Mouse (Mus musculus) brown adipose tissue, adult 24 weeks (tissue): ENCODE results near the gene Plch1. TPM values are rescaled to one million over a fixed set of nuclear protein-coding genes. Genes with fewer than 3 reads are reported as not detected.

ENCODE experiments used
- H3K27ac ChIP-seq: fragments of 200-500 bp; replicated peaks from 2 replicates; pipeline ENCODE4 v1.5.1; 2012; ENCODE audit warnings: low read depth, mild to moderate bottlenecking, low read length
- H3K4me1 ChIP-seq: fragments of 200-500 bp; 2 replicates; pipeline ENCODE4 v1.6.1; 2012; ENCODE audit warnings: low read length, mixed read lengths; ENCODE audit not compliant: control insufficient read depth, insufficient read depth, insufficient read length
- H3K4me3 ChIP-seq: fragments of 200-500 bp; 2 replicates; pipeline ENCODE4 v1.5.1; 2012; ENCODE audit warnings: low read depth, mild to moderate bottlenecking, low read length, moderate library complexity; ENCODE audit not compliant: insufficient read depth
- polyA plus RNA-seq: library from polyadenylated mRNA; stranded (reverse); fragments of >200 nt; gene quantifications from 2 replicates; pipeline ENCODE4 v1.2.4, GENCODE M21; 2012; ENCODE audit not compliant: missing spikeins, insufficient read depth, insufficient read length

Gene Plch1
- polyA plus RNA-seq, 1 experiment = not detected

DNA sequence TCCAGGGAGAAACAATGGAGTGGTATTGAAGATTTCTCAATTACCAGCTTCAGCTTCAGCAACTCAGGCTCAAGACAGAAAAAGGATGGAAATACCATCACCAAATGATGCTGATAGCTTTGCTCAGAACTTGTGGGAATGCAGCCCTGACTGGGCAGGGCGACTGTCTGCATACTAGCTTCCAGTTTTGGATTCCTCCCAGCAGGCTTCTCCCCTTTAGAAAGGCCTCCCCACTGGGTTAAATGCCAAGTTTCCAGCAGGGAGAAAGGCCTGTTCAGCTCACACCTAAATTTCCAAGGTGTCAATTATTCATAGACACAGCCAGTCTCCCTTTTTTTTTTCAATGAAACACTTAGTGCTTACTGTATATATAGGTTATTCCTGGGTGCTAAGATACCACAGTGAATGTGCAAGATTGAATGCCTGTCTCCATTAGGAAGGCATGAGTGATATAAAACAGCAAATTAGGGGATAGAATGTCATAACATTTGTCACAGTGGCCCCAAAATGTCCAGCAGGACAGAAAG is 75.3 kb downstream of the Plch1 start:
- H3K4me3 ChIP-seq = no peak overlapping the region
- no peak overlapping the region for H3K27ac ChIP-seq
- no peaks in the 10 kb centered on the region for H3K4me1 ChIP-seq

DNA sequence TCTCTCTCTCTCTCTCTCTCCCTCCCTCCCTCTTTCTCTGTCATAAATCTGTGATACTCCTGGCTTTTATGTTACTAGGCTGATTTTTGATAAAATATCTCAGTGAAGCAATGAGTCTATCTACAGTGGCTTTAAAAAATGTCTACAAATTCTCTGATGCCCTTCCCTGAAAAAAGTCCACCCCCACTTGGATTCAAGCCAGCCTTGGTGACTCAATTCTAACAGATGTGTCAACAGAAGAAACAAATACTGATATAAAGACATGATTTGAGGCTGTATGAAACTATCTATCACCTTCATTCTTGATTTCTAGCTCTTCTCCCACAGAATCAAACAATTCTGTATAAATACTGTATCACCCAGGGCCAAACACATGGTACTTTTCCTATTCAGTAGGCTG is 76.6 kb downstream of the Plch1 start:
- Histone ChIP-seq H3K27ac (no peak overlapping the region), H3K4me1 (no peaks in the 10 kb centered on the region), H3K4me3 (no peak overlapping the region)

DNA sequence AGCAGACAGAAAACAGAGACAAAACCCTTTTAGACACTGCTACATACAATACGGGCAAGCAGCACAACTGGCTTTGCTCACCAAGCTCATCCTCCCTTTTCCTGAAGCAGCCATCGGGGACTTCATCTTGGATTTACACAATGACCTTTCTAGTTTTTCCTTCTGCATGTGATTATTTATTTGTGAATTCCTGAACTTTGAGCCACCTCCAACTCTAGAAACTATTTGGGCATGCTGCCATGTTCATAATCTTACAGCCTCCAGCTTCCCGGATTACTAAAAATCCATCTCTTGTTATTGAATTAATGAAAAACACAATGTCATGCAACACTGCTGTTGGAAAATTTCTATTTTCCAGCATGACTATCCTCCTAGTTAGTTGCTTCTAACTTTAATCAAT is 84.1 kb downstream of the Plch1 start:
- H3K27ac ChIP-seq = no peak overlapping the region
- H3K4me1 ChIP-seq = no peaks in the 10 kb centered on the region
- H3K4me3 ChIP-seq = no peak overlapping the region

DNA sequence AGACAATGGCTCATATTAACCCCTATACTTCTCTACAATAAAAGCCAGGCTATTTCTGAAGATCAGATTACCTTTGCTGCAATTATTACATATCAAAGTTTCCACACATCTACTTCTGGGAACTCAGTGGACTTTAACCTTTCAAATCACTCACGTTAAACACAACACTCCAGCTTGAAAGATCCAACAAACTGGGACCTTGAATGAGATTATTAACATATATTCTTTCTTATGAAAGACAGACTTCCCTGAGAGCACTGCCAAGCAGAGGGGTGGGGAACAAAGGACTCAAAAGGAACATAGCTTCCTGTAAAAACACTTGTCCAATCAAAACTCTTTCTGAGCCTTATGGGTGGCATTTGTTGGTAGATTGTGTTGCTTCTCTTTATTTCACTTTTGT is 85.1 kb downstream of the Plch1 start:
- H3K4me3 ChIP-seq = no peak overlapping the region
- H3K27ac ChIP-seq = no peak overlapping the region
- no peaks in the 10 kb centered on the region for H3K4me1 ChIP-seq

DNA sequence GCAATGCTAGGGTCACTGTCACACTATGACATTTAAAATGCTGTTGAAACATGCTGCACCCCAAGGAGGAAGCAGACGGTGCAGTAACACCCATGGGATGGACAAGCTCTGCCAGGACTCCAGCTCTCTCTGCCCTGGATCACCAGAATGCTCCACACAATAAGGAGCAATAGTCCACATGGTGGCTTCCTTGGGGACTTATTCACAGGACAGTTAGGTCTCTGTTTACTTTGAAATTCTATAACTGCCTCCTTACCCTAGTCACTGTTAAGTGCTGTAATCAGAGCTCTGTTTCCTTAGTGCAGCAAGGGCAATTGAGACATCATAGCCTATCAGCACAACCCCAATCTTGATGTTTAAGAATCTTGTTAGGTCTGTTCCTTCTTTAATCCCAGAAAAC is 92.4 kb downstream of the Plch1 start:
- Histone ChIP-seq H3K27ac (no peak overlapping the region), H3K4me1 (no peaks in the 10 kb centered on the region)

DNA sequence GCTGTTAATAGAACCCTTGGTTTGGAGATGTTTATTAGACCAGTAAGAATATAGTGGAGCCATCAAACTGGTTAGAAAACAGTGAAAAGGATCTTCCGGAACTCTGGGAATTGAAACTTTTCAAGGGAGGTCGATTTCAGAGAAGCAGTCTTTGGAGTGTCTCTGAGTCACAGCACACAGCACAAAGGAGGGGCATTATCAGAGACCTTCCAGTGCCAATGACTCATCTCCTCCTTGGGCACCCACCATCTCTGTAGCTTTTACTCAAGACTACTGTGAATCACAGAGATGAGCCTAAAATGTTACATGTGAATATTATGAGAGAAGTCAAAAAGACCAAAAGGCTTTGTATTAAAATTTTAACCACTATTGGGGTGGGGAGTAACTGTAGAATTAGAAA is 93.8 kb downstream of the Plch1 start:
- Histone ChIP-seq H3K4me1 (no peaks in the 10 kb centered on the region), H3K27ac (no peak overlapping the region), H3K4me3 (no peak overlapping the region)

More for the DNA sequence above, 92.4 kb downstream of the Plch1 start:
- H3K4me3 ChIP-seq = no peak overlapping the region

DNA sequence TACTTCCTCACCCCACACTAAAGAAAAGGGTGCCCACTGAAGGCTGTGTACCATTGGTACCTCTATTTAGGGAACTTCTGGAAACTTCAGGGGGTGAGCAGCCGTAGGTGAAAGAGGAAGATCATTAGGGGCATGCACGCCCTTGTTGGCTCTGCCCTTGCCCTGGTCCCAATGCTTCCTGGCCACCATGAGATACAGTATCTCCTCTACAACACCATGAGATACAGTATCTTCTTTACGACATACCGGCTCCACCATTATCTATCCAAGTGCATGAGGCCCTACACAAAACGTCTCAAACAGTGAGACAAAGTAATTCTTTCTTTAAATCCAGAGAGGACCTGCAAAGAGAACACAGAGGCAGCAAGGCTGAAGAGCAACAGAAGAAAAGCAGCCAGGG is 98.6 kb downstream of the Plch1 start:
- Histone ChIP-seq H3K4me1 (no peaks in the 10 kb centered on the region), H3K4me3 (no peak overlapping the region), H3K27ac (no peak overlapping the region)

DNA sequence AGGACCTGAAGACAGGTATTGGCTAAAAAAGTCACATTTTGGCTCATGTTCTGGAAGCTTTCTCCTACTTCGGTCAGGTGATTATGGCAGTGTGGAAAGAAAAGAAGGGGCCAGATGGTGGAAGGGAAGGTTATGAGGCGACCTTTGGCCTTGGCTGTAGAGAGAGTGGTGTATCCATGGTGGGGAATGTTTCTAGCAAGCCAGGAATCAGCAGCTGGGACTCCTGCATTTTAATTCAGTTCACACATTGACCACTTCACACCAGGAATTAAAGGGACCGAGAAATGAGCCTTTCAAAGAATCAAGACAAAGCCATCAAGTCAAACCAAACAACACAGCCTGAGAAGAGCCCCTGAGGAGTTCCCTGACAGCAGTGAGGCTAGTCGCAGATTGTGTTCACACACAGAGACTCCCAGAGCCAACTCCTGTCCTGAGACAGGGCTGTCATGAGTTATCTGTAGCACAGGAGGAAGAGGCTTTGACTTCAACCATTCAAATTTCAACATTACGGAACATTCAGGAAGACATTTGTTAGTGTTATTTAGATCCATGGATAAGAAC is 112.4 kb downstream of the Plch1 start:
- Histone ChIP-seq H3K4me1 (no peaks in the 10 kb centered on the region), H3K4me3 (no peak overlapping the region), H3K27ac (no peak overlapping the region)

DNA sequence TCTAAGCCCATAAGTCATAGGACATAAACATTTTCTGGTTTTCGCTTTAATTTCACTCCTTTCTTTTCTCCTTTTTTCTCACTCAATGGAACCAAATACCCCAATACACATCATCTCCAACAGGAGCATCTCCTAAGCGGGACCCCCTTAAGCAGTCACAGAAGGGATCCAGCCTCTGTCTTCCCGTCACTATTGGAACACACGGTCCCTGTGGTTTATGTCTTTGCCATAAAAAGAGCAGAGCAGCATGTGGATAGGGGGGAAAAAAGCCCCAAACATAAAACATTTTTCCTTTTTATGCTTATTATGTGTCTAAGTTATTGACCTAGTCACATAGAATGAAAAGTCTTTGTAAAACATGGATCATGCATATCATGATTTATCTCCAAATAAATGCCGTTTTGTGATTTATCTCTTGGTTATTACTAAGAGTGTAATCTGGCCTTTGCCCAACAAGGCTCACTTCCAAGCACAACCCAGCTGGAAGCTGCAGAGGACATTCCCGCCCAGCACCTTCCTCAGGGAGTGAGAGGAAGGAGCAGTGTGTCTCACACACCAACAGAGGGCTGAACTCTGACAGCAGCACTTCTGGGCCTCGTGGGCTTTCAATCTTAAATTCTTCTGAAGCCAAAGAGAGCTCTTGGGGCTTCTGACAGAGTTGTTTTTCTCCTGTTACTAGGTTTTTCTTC is 126.5 kb downstream of the Plch1 start:
- no peaks in the 10 kb centered on the region; the same call in 1 of the 2 replicates for H3K4me1 ChIP-seq
- no peak overlapping the region for H3K4me3 ChIP-seq
- no peak overlapping the region for H3K27ac ChIP-seq

DNA sequence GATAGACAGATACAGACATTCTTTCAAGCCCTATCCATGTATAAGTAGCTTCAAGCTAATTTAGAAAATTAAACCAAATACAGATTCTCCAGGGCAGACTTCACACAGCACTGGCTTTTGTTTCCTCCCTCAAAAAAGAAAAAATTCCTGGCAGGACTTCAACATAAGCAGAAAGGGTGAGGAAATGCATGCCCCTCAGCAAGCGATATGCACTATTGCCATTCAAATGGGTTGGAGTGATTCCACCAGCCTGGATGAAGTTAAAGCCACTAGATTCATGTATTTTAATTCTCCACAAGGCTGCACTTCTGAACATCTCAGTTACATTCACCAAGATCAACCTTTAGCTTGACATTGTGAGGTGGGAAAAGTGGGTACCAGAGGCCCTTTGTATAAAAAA is 138.5 kb downstream of the Plch1 start:
- Histone ChIP-seq H3K27ac (no peak overlapping the region), H3K4me3 (no peak overlapping the region), H3K4me1 (no peaks in the 10 kb centered on the region)

DNA sequence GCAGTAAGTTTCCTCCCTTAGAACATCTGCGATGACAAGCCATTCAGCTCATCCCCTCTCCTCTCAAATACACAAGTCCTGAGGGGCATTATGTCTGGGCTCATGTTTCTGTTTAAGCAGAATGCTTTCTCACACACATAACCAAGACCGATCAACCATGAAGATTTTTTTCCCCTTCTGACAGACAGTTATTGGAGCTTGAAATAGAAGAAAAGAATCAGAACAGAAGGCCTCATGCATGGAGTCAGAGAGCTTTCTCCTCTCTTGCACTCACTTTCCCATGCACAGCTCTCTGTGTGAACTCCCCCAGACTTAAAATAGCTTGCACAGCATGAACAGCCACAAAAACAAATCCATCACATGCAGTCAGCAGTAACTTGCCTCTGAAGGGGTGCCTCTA is 159.2 kb downstream of the Plch1 start:
- Histone ChIP-seq H3K27ac (no peak overlapping the region), H3K4me3 (no peak overlapping the region), H3K4me1 (no peaks in the 10 kb centered on the region)

DNA sequence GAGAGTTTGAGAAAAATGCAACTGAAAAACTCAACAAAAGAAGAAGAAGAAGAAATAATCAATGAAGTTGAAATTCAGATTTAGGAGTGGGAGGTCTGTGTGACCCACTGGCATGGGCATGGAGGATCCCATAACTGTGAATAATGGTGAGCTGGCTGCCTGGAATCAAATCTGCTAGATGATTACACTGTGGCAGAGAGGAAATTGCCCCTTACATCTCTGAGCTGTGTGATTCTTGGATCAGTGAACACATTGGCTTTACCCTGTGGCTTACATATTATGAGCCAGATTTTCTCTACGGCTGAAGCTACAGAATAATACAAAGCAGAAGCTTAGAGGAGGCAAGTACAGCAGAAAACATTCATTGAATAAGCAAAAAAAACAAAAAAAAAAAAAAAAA is 170.9 kb downstream of the Plch1 start:
- Histone ChIP-seq H3K4me1 (no peaks in the 10 kb centered on the region), H3K27ac (no peak overlapping the region), H3K4me3 (no peak overlapping the region)

DNA sequence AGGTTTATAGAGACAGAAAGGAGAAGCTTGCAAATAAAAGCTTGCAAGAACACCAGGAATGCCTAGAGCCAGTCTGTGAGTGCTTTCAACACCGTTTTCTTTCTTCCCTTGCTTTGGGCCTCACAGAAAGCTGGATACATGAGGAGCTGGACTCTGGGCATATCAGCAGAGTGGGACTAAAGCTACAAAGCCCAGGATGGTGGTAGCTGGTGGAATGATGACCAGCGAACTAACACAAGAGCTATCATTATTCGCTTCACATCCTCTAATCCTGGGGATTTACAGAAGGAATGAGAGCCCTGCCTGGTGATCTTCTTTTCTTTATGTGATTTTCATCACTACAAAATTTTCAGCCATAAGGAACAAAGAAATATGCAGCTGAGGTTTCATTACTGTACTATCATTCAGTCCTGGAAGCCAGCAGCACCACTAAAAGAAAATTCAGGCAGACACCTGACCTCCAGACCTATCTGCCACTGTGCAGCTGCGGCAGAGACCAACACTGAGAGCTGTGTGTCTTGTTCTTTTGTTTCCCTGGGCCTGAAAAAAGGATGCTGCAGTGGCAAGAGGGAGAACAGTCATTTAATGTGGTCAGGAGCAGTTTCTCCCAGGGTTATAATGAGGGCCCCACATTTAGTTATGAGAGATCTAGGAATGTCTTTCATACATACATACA is 172.5 kb downstream of the Plch1 start:
- H3K4me1 ChIP-seq = no peaks in the 10 kb centered on the region
- no peak overlapping the region for H3K27ac ChIP-seq
- H3K4me3 ChIP-seq = no peak overlapping the region

DNA sequence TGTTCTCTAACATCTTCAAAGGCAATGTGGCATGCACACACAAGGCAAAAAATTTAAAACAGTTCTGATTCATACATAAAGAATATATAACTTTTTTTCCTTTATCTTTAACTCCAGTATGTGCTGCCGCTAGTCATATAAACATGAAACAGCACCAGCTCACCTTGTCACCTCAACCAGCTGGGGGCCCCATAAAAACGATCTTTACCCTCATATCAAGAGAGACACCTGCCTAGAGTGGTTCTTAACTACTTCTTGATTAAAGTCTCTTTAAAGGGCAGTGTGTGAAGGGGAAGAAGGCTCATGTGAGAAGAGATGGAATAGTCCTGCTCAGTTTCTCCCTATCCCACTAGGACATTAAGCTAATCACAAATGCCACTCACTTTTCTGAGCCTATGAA is 205.6 kb downstream of the Plch1 start:
- H3K4me3 ChIP-seq = no peak overlapping the region

DNA sequence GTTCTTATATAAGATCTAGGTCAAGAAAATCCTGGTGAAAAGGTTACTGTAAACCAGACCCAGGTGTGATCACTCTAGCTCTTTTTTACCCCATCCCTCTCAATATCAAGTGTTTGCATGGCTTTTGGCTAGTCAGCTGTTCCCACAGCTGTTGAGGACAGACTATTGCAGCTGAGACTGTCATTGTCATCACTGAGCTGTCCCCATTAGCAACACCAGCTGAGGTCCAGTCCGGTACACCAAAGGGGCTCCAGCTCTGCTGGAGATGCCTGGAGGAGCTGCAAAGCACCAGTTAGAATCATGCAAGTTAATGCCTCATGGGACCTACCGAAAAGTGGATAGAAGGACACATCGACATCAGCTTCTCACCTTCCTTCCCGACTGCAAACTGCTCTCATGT is 206.5 kb downstream of the Plch1 start:
- Histone ChIP-seq H3K4me1 (no peaks in the 10 kb centered on the region), H3K27ac (no peak overlapping the region), H3K4me3 (no peak overlapping the region)

More for the DNA sequence above, 205.6 kb downstream of the Plch1 start:
- Histone ChIP-seq H3K27ac (no peak overlapping the region), H3K4me1 (no peaks in the 10 kb centered on the region)

DNA sequence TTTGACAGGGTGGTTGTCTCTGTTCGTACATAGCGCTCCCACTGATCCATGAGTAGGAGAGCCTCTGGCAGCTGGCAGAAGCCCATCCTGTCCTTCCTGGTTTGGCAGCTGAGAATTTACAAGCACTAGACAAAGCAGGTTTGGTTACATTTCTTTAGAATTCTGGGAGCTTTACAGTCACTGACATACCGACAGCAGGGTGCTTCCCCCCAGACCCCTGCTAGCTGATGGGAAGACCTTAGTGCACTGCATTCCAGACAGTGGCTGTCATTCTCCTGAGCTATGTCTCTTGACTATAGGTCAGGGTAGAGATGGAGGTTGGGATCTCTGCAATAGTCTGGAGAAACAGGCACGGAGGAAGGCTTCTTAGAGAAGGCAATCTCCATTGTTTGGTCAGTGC is 230.5 kb downstream of the Plch1 start:
- Histone ChIP-seq H3K27ac (no peak overlapping the region), H3K4me3 (no peak overlapping the region), H3K4me1 (no peaks in the 10 kb centered on the region)
